Mouse (Mus musculus): ENCODE data around the gene Bola1. TPM values are rescaled to one million over a fixed set of nuclear protein-coding genes. Genes with fewer than 3 reads are reported as not detected.
"Not testable (repeated sequence)": the region's sequence is repeated elsewhere in the genome, so short reads cannot be mapped to it uniquely, and the experiment has no call there.

Gene Bola1
- total and polyA plus RNA-seq, 3 experiments, result 115 to 124 TPM; not detected in 1

DNA sequence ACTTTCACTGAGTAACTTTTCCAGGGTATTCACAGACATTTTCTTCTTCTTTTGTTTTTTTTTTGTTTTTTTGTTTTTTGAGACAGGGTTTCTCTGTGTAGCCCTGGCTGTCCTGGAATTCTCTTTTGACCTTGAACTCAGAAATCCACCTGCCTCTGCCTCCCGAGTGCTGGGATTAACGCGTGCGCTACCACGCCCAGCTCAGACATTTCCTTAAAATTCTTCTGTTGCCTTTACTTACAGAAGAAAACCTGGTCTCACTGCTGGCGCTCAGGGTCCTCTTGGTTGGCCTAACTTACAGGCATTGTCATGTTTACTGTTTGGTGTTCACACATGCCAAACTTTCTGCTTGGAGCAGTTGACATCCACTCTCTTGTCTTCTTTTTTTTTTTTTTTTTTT, 44.3 kb downstream of the Bola1 start:
- H3K9ac ChIP-seq (ENCODE audit: control insufficient read depth, low read depth, low read length, poor library complexity, severe bottlenecking), result no peak overlapping the region
- no peaks in the 10 kb centered on the region for H3K27me3 ChIP-seq (ENCODE audit: control insufficient read depth in 1 of 2, insufficient read depth in 2 of 2, low read length in 2 of 2)
- TF ChIP-seq ZC3H11A (IDR thresholded peaks at IDR 0.05; ENCODE audit: low read depth, low read length) (no peak), ZNF384 (IDR thresholded peaks at IDR 0.05; ENCODE audit: low read depth, low read length) (0 out of 2 replicates have a peak, but pooled peaks have one; percentile 3), POLR2AphosphoS2 (IDR thresholded peaks at IDR 0.05; ENCODE audit: low read length) (0 out of 2 replicates have a peak, but pooled peaks have one; percentile 1), SMC3 (IDR thresholded peaks at IDR 0.05; ENCODE audit: low read depth, low read length) (no peak), BHLHE40 (IDR thresholded peaks at IDR 0.05; ENCODE audit: borderline replicate concordance, low read depth, low read length) (no peak), SIN3A (IDR thresholded peaks at IDR 0.05; ENCODE audit: low read length) (no peak; the same call in 1 of the 2 replicates), CHD1 (IDR thresholded peaks at IDR 0.05; ENCODE audit: low read depth, low read length) (peak; percentile 60; the same call in 1 of the 2 replicates), TBP (IDR thresholded peaks at IDR 0.05; ENCODE audit: low read depth, low read length) (no peak)
- no peak for DNase-seq (ENCODE audit: low read depth, low spot score)
- H3K4me3 ChIP-seq (ENCODE audit: control insufficient read depth in 1 of 2, insufficient read depth in 1 of 2, low read depth in 2 of 2, low read length in 2 of 2), result no peak overlapping the region
- H3K79me2 ChIP-seq (ENCODE audit: control insufficient read depth, insufficient read depth, low read length, poor library complexity), result peaks cover 43% of the 10 kb centered on the region
- H3K4me1 ChIP-seq (ENCODE audit: control insufficient read depth in 1 of 2, insufficient read depth in 2 of 2, low read length in 2 of 2), result peaks cover 8 to 34% of the 10 kb centered on the region in 2 experiments
- peaks cover 24 to 40% of the 10 kb centered on the region in 2 experiments for H3K36me3 ChIP-seq (ENCODE audit: control insufficient read depth in 1 of 2, insufficient read depth in 2 of 2, low read length in 2 of 2)
- no peak overlapping the region for H3K27ac ChIP-seq (ENCODE audit: control insufficient read depth, low read depth, low read length)
- no peaks in the 10 kb centered on the region for H3K9me3 ChIP-seq (replicated peaks; ENCODE audit: insufficient read depth, low read length)

DNA sequence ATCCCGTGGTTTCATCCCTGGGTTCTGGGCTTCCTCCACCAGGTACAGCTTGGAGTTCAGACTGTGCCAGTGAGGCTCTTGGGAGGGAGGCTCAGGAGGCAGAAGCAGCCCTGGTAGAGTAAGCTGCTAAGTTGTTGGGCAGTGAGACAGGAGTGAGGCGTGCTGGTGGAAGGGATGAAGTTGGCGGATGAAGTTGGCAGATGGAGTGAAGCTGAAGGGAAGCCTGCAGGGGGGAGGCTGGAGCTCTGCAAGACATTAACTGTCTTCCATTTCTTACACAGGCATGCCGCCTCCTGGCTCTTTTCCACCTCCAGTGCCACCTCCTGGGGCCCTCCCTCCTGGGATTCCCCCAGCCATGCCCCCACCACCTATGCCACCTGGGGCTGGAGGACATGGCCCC, 45.5 kb downstream of the Bola1 start:
- not testable (repeated sequence) for H3K27ac ChIP-seq (ENCODE audit: control insufficient read depth, low read depth, low read length)

GRCm38 (mm10) chr3:96173185-96173584, 46.3 kb downstream of the Bola1 start:
- Histone ChIP-seq H3K36me3 (ENCODE audit: control insufficient read depth in 1 of 2, insufficient read depth in 2 of 2, low read length in 2 of 2) (peaks cover 24 to 40% of the 10 kb centered on the region in 2 experiments), H3K27me3 (ENCODE audit: control insufficient read depth in 1 of 2, insufficient read depth in 2 of 2, low read length in 2 of 2) (no peaks in the 10 kb centered on the region), H3K4me1 (ENCODE audit: control insufficient read depth in 1 of 2, insufficient read depth in 2 of 2, low read length in 2 of 2) (peaks cover 8 to 35% of the 10 kb centered on the region in 2 experiments), H3K9me3 (replicated peaks; ENCODE audit: insufficient read depth, low read length) (no peaks in the 10 kb centered on the region), H3K79me2 (ENCODE audit: control insufficient read depth, insufficient read depth, low read length, poor library complexity) (peaks cover 43% of the 10 kb centered on the region), H3K9ac (ENCODE audit: control insufficient read depth, low read depth, low read length, poor library complexity, severe bottlenecking) (peak overlapping the region; percentile 93), H3K4me3 (ENCODE audit: control insufficient read depth in 1 of 2, insufficient read depth in 1 of 2, low read depth in 2 of 2, low read length in 2 of 2) (peak overlapping the region; percentile 75 to 77), H3K27ac (ENCODE audit: control insufficient read depth, low read depth, low read length) (peak overlapping the region; percentile 80)
- TF ChIP-seq UBTF (IDR thresholded peaks at IDR 0.05; ENCODE audit: borderline replicate concordance, insufficient read depth, low read depth, low read length), result no peak
- peak; percentile 30; the same call in 1 of the 2 replicates for TF ChIP-seq USF1 (IDR thresholded peaks at IDR 0.05; ENCODE audit: low read depth, low read length)
- TF ChIP-seq CHD1 (IDR thresholded peaks at IDR 0.05; ENCODE audit: low read depth, low read length), result 0 out of 2 replicates have a peak, but pooled peaks have one; percentile 9
- TF ChIP-seq RCOR1 (IDR thresholded peaks at IDR 0.05; ENCODE audit: low read depth, low read length), result no peak
- peak; percentile 94 for TF ChIP-seq MYC (IDR thresholded peaks at IDR 0.05; ENCODE audit: low read depth, low read length)
- 0 out of 2 replicates have a peak, but pooled peaks have one; percentile 26 for TF ChIP-seq ETS1 (IDR thresholded peaks at IDR 0.05; ENCODE audit: low read depth, low read length)
- TF ChIP-seq MXI1 (IDR thresholded peaks at IDR 0.05; ENCODE audit: low read depth, low read length), result peak; percentile 95
- peak; percentile 96 for TF ChIP-seq MAX (IDR thresholded peaks at IDR 0.05; ENCODE audit: low read length)
- TF ChIP-seq BHLHE40 (IDR thresholded peaks at IDR 0.05; ENCODE audit: borderline replicate concordance, low read depth, low read length), result peak; percentile 93
- no peak for TF ChIP-seq POLR2AphosphoS2 (IDR thresholded peaks at IDR 0.05; ENCODE audit: low read length)
- TF ChIP-seq MAZ (IDR thresholded peaks at IDR 0.05; ENCODE audit: low read depth, low read length), result no peak
- no peak for TF ChIP-seq SIN3A (IDR thresholded peaks at IDR 0.05; ENCODE audit: low read length)
- peak; percentile 55 for DNase-seq (ENCODE audit: low read depth, low spot score)

More for the DNA sequence above, 45.5 kb downstream of the Bola1 start:
- Histone ChIP-seq H3K36me3 (ENCODE audit: control insufficient read depth in 1 of 2, insufficient read depth in 2 of 2, low read length in 2 of 2) (peaks cover 24 to 40% of the 10 kb centered on the region in 2 experiments), H3K79me2 (ENCODE audit: control insufficient read depth, insufficient read depth, low read length, poor library complexity) (peaks cover 43% of the 10 kb centered on the region), H3K9ac (ENCODE audit: control insufficient read depth, low read depth, low read length, poor library complexity, severe bottlenecking) (peak overlapping the region; percentile 46), H3K4me1 (ENCODE audit: control insufficient read depth in 1 of 2, insufficient read depth in 2 of 2, low read length in 2 of 2) (peaks cover 8 to 35% of the 10 kb centered on the region in 2 experiments)
- not testable (repeated sequence) for H3K9me3 ChIP-seq (replicated peaks; ENCODE audit: insufficient read depth, low read length); H3K27me3 ChIP-seq (ENCODE audit: control insufficient read depth in 1 of 2, insufficient read depth in 2 of 2, low read length in 2 of 2); H3K4me3 ChIP-seq (ENCODE audit: control insufficient read depth in 1 of 2, insufficient read depth in 1 of 2, low read depth in 2 of 2, low read length in 2 of 2)
- 0 out of 4 replicates have a peak, but pooled peaks of 1 of the 2 experiments have one; percentile 36 for TF ChIP-seq POLR2A (IDR thresholded peaks at IDR 0.05; ENCODE audit: control insufficient read depth in 1 of 2, insufficient read depth in 1 of 2, low read depth in 1 of 2, low read length in 2 of 2, poor library complexity in 1 of 2)
- peak; percentile 34 for DNase-seq (ENCODE audit: low read depth, low spot score)
